Mouse (Mus musculus): ENCODE measurements around the gene Pomgnt1. TPM values are rescaled to one million over a fixed set of nuclear protein-coding genes. Genes with fewer than 3 reads are reported as not detected.
A peak's percentile ranks its signal among the peaks of the same experiment; 100 is the strongest.

The Pomgnt1 gene
- polyA plus RNA-seq, 1 experiment = 49.5 TPM

DNA sequence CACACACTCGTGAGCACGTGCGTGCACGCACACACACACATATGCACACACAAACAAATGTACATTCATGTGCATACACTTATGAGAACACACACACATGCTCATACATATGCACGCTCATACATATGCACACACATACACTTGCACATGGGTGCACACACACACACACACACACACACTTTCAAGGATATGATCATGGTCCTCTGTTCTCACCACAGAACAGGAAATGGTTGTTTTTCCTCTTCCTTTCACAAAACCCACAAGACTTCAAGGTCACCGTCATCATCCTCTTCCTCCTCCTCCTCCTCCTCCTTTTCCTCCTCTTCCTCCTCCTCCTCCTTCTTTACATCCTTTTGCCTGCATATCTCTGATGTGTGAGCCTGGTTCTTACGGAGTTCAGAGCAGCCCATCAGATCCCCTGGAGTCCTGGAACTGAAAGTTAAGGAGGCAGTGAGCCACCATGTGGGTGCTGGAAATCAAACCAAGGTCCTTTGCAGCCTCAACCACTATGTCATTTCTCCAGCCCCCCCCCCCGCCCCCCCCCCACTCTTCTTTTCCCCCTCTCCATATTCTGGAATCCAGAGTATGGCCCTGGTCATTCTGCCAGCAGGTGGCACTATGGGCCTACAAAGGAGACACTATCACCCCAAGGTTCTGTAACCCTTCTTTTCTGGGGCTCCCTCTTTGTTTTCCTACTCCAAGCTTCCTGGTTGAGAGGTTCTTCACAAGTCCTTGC is 45.1 kb downstream of the Pomgnt1 start:
- Histone ChIP-seq H3K27ac (ENCODE audit: insufficient read depth, low read length) (no peak overlapping the region), H3K4me3 (ENCODE audit: insufficient read depth, low read length) (no peak overlapping the region), H3K4me1 (ENCODE audit: control insufficient read depth, insufficient read depth, low read length) (peaks cover 15% of the 10 kb centered on the region)
- TF ChIP-seq CTCF (IDR thresholded peaks at IDR 0.05; ENCODE audit: borderline replicate concordance, insufficient read depth, low read length) (peak; percentile 47; the same call in 1 of the 2 replicates), POLR2A (IDR thresholded peaks at IDR 0.05; ENCODE audit: low read depth, low read length) (no peak)

- Histone ChIP-seq H3K4me1 (ENCODE audit: control insufficient read depth, insufficient read depth, low read length) (peaks cover 15% of the 10 kb centered on the region), H3K27ac (ENCODE audit: insufficient read depth, low read length) (no peak overlapping the region), H3K4me3 (ENCODE audit: insufficient read depth, low read length) (no peak overlapping the region)
- TF ChIP-seq CTCF (IDR thresholded peaks at IDR 0.05; ENCODE audit: borderline replicate concordance, insufficient read depth, low read length) (no peak), POLR2A (IDR thresholded peaks at IDR 0.05; ENCODE audit: low read depth, low read length) (no peak)
Measured at GRCm38 (mm10) chr4:116169353-116169672, 45.7 kb downstream of the Pomgnt1 start.

DNA sequence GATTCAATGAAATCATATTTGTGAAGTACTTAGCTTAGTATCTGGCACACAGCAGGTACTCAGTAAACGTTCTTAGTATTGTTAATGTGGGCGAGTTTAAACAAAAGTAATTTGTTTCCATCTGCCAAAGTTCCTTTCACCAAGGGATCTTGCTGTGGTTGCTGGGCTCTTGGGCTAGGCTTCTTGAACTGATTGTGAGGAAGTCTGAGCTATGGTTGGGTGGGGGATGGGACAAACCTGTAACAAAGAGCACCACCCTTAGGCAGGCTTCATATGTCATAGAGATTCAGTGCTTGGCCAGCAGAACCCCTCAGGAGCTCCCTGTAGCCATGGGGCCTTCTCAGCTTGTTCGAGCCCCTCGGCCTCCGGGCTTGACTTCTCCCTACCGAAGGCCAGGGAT is 49.4 kb downstream of the Pomgnt1 start, which contains the start of the genes 1700042G07Rik and Gm49337:
TSS of gene 1700042G07Rik (plus strand) at position 301 of the 400 bp plus-strand sequence.
TSS of gene Gm49337 (plus strand) at position 313 of the 400 bp plus-strand sequence.
- no peak within 1 kb of the TSS for H3K4me3 ChIP-seq (ENCODE audit: insufficient read depth, low read length)
- no peak for TF ChIP-seq CTCF (IDR thresholded peaks at IDR 0.05; ENCODE audit: borderline replicate concordance, insufficient read depth, low read length)
- no peak for TF ChIP-seq POLR2A (IDR thresholded peaks at IDR 0.05; ENCODE audit: low read depth, low read length)

GRCm38 (mm10) chr4:116173752-116174151 is 50.1 kb downstream of the Pomgnt1 start:
- Histone ChIP-seq H3K4me3 (ENCODE audit: insufficient read depth, low read length) (no peak overlapping the region), H3K27ac (ENCODE audit: insufficient read depth, low read length) (no peak overlapping the region), H3K4me1 (ENCODE audit: control insufficient read depth, insufficient read depth, low read length) (peaks cover 15% of the 10 kb centered on the region)
- TF ChIP-seq POLR2A (IDR thresholded peaks at IDR 0.05; ENCODE audit: low read depth, low read length) = no peak
- no peak for TF ChIP-seq CTCF (IDR thresholded peaks at IDR 0.05; ENCODE audit: borderline replicate concordance, insufficient read depth, low read length)

More for the DNA sequence above, 49.4 kb downstream of the Pomgnt1 start, which contains the start of the genes 1700042G07Rik and Gm49337:
- Histone ChIP-seq H3K4me1 (ENCODE audit: control insufficient read depth, insufficient read depth, low read length) (peaks cover 15% of the 10 kb centered on the region), H3K27ac (ENCODE audit: insufficient read depth, low read length) (no peak within 1 kb of the TSS)

GRCm38 (mm10) chr4:116174466-116175116 is 51.0 kb downstream of the Pomgnt1 start:
- TF ChIP-seq POLR2A (IDR thresholded peaks at IDR 0.05; ENCODE audit: low read depth, low read length) (no peak), CTCF (IDR thresholded peaks at IDR 0.05; ENCODE audit: borderline replicate concordance, insufficient read depth, low read length) (no peak)
- H3K4me1 ChIP-seq (ENCODE audit: control insufficient read depth, insufficient read depth, low read length) = peaks cover 15% of the 10 kb centered on the region
- H3K4me3 ChIP-seq (ENCODE audit: insufficient read depth, low read length) = no peak overlapping the region
- H3K27ac ChIP-seq (ENCODE audit: insufficient read depth, low read length) = no peak overlapping the region

DNA sequence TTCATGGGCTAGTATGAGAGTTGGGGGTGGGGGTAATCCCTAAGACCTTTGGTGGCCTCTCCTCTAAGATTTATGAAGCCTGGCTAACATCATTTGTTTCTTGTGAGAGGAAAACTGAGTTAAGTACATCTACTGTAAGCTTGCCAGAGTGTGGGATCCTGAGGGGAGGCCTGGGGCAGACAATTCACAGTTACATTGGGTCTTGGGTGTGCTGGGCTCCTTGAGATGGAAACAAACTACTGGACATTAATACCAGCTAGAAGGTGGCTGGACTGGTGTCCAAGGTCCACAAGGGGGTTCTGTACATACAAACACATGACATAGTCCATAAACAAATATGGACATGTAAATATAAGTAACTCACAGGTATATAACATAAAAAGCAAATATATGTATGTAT is 51.5 kb downstream of the Pomgnt1 start:
- no peak for TF ChIP-seq POLR2A (IDR thresholded peaks at IDR 0.05; ENCODE audit: low read depth, low read length)
- TF ChIP-seq CTCF (IDR thresholded peaks at IDR 0.05; ENCODE audit: borderline replicate concordance, insufficient read depth, low read length) = no peak
- Histone ChIP-seq H3K4me1 (ENCODE audit: control insufficient read depth, insufficient read depth, low read length) (peaks cover 15% of the 10 kb centered on the region), H3K4me3 (ENCODE audit: insufficient read depth, low read length) (no peak overlapping the region), H3K27ac (ENCODE audit: insufficient read depth, low read length) (no peak overlapping the region)

- no peak overlapping the region for H3K4me3 ChIP-seq (ENCODE audit: insufficient read depth, low read length)
- TF ChIP-seq CTCF (IDR thresholded peaks at IDR 0.05; ENCODE audit: borderline replicate concordance, insufficient read depth, low read length) = no peak
- TF ChIP-seq POLR2A (IDR thresholded peaks at IDR 0.05; ENCODE audit: low read depth, low read length) = no peak
- peaks cover 15% of the 10 kb centered on the region for H3K4me1 ChIP-seq (ENCODE audit: control insufficient read depth, insufficient read depth, low read length)
- H3K27ac ChIP-seq (ENCODE audit: insufficient read depth, low read length) = no peak overlapping the region
Measured at GRCm38 (mm10) chr4:116175711-116176542, 52.3 kb downstream of the Pomgnt1 start.

DNA sequence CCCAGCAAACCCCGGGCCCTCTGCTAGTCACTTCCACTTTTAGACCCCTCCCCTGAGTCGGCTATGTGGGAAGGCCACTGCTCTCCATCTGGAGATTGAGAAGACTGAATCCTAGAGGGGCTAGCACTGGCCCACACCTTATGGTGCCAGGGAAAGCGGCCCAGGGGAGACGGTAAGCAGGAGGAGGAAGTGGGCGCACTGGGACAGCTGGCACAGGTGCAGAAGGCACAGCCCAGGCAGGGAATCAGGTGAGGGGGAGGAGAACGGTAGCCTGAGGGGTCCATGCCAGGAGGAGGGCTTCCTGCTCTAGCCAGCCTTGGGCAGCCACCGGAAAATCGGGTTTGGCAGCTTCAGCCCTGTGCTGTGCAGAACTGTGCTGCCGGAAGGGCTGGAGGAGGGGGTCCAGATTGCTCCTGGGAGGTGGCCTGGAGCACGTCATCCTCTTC is 52.9 kb downstream of the Pomgnt1 start:
- no peak for TF ChIP-seq CTCF (IDR thresholded peaks at IDR 0.05; ENCODE audit: borderline replicate concordance, insufficient read depth, low read length)
- TF ChIP-seq POLR2A (IDR thresholded peaks at IDR 0.05; ENCODE audit: low read depth, low read length) = no peak
- peaks cover 15% of the 10 kb centered on the region for H3K4me1 ChIP-seq (ENCODE audit: control insufficient read depth, insufficient read depth, low read length)
- no peak overlapping the region for H3K27ac ChIP-seq (ENCODE audit: insufficient read depth, low read length)
- H3K4me3 ChIP-seq (ENCODE audit: insufficient read depth, low read length) = no peak overlapping the region

DNA sequence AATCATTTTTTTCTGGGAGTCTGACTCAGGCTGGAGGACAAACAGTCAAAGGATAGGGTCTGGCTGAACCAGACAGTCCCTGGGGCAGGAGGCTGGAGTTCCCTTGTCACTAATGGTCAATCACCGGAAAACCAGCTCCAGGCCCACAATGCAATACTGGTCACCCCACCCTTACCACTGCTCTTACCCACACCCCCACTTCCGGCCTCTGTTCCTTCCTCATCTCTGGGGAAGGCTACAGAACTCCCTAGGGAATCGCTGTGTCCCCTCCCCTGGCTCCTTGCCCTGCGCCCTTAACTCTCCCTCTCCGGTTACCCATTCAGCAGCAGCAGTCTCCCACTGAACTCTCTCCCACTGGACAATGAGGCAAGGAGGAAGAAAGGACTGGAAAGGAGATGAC is 53.5 kb downstream of the Pomgnt1 start:
- Histone ChIP-seq H3K4me3 (ENCODE audit: insufficient read depth, low read length) (no peak overlapping the region), H3K27ac (ENCODE audit: insufficient read depth, low read length) (no peak overlapping the region), H3K4me1 (ENCODE audit: control insufficient read depth, insufficient read depth, low read length) (peaks cover 15% of the 10 kb centered on the region)
- TF ChIP-seq POLR2A (IDR thresholded peaks at IDR 0.05; ENCODE audit: low read depth, low read length) (no peak), CTCF (IDR thresholded peaks at IDR 0.05; ENCODE audit: borderline replicate concordance, insufficient read depth, low read length) (no peak)

Data from embryonic fibroblast, embryonic 13.5 days (primary cell).